Mouse (Mus musculus) v-Abl transformed pro-B cells (cell line): ENCODE measurements around the gene Telo2.

ENCODE experiments used
- in situ Hi-C, 2 experiments: fragments of 400-800 bp; cut with MboI; formaldehyde crosslinking; loops; one replicate each; pipeline ENCODE4 v1.15.1; 2025; ENCODE audit not compliant: unreplicated experiment in 2 of 2

Gene Telo2

DNA sequence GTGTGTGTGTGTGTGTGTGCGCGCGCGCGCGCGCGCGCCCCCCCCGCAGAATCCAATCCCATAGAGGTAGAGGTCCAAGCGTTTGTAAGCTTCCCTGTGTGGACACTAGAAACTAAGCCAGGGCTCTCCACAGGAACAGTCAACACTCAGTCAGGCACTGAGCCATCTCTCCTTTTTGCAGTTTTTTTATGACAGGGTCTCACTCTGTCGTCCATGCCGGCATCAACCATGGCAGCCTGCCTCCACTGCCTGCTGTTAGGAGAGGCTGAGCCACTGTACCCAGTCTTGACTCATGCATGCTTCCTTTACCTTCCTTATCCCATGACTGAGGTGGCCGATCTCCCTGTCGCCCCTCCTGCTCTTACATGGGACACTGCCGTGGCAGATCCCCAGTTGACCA, 8.0 kb downstream of the Telo2 start:
- in situ Hi-C loops, result no loop called here

DNA sequence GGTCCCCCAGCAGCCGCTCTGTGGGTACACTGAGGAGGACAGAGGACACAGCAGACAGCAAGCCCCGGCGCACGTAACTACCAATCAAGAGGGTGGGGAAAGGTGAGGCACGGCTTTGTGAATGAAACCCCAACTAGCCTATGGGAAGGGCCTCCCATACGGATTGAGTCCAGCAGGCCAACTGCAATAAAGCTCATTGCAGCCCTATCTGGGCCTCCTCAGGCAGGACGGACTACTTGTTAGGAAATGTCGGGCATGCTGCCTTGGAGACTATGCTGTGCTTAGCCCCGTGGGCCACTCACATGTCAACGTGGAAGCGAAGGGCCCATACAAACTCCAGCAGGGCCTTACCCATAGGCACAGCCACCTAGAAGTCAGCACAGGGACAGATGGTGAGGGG, 14.4 kb downstream of the Telo2 start:
- in situ Hi-C loops, result no loop called here

DNA sequence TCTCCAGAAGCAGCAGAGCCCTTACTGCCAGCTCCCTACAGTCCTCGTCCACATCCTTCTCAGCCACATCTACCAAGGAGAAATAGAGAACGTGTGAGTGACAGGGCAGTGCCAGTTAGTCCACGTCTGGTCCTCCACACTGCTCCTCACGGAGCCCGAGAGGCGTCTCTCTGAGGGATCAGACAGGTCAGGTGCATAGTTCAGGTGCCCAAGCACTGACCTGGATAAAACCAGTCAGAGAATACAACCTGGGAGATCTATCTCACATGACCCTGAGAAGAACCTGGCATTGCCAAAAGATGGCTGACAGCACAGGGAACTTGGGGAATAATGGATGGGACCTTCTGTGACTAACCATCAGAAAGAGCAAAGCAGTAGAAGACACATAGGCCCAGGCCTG, 15.7 kb downstream of the Telo2 start:
- in situ Hi-C loops, result no loop called here

DNA sequence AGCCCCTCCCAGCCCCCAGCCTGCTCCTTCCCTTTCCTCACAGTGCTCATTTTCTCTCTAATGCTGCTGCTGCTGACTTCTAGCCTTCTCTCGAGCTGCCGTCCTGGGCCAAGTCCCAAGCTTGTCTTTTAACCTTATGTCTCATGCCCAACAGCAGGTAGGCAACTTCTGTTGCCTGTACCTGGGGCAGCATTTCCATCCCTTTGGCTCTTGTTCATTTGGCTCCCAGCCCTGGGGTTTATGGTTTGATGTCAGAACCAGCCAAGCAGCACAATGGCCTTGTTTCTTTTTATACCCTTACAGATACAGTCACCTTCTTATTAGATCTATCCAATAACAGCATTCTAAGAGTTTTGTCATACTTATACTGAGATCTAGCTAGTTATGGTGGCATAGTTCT, 19.5 kb downstream of the Telo2 start:
- in situ Hi-C loops, result no loop called here

DNA sequence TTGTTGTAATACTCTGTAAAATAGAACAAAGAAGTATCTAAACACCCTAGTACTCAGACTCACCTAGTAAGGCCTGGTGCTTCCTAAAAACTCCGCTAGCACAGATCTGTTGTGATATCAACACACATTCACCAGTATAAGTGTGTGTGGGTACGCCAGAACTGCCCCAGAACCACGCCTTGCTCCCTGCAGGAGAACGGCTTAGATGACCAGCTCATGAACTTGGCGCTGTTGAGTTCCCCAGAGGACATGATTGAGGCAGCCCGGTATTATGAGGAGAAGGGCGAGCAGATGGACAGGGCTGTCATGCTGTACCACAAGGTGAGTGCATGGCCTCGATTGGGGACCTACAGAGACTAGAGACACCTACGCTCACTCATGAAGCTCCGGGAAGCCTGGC, 25.3 kb downstream of the Telo2 start:
- in situ Hi-C loops, result no loop called here

DNA sequence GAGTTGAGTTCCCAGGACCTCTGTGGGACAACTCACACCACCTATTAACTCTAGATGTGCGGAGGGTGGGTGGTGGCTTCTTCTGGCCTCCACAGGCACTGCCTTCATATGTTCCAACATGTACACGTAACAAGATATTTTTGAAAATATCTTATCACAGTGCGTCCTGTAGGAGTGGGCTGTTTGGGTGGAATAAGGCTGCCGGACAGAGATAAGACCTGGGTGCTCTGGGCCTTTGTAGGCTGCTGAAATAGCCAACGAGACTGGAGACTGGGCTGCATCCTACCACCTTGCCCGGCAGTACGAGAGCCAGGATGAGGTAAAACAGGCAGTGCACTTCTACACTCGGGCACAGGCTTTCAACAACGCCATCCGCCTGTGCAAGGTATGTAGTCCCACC, 26.6 kb downstream of the Telo2 start:
- in situ Hi-C loops, result no loop called here

DNA sequence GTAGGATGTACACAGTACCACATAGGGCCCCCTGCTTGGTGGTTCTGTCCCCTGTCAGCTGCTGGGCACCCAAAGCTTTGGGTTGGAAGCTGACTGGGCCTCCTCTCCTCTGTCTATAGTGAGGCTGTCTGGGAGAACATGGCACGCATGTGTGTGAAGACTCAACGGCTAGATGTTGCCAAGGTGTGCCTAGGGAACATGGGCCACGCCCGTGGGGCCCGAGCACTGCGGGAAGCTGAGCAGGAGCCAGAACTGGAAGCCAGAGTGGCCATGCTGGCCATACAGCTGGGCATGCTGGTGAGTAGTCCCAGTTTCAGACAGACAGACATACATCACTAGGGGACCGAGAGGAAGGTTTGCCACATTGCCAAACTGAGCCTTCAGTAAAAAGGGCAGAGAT, 29.0 kb downstream of the Telo2 start:
- in situ Hi-C loops, result no loop called here

DNA sequence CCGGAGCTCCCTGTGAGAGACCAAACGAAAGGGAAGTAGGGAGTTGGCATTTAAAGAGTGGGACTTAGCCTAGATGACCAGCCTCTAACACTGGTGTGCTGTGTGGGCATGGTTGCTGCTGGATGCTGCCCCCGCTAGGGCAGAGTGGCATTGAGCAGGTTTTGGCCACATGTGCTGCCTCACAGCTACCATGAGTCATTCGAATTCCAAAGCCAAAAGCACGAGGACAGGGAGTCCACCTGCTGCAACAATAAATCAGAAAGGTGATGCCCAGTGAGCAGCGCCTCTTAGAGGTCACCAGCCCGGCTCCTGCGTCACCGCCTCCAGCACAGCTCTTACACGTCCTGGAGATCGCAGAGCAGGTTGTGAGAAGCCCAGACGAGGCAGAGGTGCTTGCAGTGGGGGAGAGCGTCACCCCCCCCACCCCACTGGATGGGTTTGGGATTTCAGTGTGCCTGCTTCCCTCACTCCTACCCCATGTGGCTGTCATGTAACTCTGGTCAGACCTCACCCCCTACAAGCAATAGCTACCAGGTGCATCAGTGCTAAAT, 30.9 kb downstream of the Telo2 start:
- in situ Hi-C loops, result no loop called here

DNA sequence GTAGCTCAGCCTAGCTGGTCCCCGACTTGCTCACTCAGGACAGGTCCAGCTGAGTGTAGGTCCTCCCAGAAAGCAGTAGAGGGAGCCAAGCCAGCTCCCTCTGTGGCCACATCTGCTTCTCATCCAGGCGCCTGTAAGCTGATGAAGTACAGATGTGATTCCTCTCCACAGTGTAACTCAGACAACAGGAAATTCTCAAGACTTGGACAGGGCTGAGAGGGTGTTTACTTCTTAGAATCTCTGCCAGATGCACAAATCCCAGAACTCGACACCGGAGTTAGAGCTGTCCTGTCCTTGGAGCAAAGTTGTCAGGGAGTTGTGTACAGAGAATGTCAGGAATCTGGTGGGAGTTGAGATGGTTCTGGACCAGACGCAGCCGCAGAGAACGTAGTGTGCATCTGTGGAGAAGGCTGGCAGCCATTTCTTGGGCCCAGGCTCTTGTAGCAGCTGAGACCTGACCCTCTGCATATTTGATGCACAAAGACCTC, 32.3 kb downstream of the Telo2 start, which contains the start of gene Tmem204:
Gene Tmem204 (minus strand): TSS at position 148 of the 488 bp plus-strand sequence.
- in situ Hi-C loops, result no loop called here

DNA sequence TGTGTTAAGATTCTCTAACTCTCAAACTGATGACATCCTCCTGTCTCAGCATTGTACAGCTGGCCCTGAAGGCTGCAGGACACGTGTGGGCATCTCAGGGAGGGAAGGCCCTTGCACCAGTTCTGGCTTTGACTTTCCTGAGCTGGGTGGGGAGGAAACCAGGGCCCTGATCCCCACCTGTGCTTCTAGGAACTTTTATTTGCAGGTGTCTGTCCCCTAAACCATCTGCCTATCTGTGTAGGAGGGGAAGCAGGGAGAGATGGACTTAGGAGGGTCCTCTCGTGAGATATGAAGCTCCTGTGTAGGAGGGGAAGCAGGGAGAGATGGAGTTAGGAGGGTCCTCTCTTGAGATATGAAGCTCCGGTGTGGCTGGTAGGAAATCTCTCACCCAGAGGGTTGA, 32.9 kb downstream of the Telo2 start:
- in situ Hi-C loops, result no loop called here

DNA sequence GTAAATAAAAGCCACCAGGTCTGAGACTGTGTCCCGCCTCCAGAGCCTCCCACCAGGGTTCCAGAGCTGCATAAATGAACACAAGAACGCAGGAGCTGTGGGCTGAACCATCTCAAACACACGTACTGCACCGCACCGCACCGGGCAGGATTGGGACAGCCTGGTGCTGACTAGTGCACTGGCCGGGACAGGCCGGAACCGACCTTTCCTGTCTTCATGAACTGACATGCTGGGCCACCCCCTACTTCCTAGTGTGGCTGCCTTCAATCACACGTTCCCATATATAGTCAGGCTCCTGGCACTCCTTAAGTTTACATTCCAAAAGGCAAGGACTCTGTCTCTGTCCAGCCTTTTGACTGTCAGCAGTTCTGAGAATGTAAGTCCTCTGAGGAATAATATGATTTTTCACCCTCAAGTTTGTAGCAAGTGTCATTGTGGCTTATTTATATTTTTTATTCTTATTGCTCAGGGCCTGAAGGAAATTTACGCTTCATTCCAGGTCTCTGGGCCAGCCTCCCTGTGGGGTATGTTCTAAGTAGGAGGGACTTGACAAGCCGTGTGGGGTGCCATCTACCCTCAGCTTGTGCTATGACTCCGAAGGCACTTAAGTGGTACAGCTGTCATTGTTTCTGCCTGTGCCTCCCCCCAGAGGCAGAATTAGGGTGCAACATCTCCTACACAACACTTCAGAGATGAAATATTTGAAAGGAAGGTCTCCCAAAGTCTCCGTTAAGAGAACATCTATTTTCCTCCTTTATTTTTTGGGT, 33.5 kb downstream of the Telo2 start:
- in situ Hi-C loops, result no loop called here

DNA sequence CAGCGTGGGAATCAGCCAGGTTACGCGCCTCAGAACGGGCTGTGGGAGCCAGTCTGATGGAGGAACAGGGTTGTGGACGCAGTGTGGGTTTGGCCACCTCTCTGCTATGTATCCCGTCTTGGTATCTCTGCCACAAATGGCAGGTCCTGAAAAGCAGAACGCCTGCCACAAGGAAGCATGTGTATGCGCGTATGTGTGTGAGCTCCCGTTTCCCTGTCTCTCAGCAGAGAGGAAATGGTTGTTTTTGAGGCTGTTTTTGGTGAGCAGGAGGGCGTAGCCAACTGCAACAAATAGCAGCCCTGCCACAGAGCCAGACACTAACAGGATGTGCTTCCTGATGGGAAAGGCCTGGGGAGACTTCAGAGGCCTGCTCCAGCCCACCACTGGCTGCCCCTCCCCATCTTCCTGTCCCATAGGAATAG, 34.8 kb downstream of the Telo2 start:
- in situ Hi-C loops, result no loop called here

DNA sequence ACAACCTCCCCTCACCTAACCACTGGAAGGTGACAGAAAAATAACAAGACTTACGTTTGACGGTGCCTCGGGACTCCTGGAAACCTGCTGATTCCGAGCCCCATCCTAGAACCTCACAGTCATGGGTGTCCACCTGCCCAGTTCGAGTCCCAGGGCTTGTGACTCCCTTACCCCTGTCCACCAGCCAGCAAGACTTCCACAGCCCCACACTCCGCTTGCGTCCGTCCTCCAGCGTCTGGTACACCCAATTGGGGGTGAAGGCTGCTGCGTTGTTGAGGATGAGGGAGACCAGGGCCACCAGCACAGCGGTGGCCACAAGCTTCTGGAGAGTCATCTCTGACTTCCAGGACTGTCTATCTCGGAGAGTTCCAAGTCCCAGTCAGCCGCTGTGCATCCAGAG, 35.6 kb downstream of the Telo2 start:
- in situ Hi-C loops, result no loop called here

DNA sequence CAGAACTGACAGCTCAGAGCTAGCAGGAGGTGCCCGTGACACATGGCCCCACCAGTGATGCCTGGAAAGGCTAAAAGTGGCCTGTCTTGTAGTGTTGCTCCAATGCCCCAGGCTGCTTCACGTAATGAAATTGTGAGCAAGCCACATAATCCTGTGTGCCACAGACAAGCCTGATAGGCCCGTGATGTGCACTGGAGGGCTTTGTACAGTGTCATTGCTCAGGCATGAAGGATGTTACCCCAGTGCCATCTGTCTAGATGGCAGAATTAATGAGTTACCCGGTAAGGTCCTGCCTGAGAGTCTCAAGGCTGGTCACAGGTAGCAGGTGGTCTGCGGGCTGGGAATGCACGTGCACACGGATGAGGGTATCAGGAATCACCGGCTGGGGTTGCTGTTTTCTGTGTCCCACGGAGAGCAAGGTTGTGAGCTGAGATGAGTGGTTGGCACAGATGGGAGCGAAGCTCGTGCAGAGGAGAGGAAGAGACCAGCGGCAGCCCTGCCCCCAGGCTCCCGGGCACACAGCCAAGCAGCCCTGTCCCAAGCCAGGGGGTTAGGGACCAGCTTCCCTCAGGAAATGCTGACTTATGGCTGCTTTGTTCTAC, 37.9 kb downstream of the Telo2 start:
- in situ Hi-C loops, result no loop called here

DNA sequence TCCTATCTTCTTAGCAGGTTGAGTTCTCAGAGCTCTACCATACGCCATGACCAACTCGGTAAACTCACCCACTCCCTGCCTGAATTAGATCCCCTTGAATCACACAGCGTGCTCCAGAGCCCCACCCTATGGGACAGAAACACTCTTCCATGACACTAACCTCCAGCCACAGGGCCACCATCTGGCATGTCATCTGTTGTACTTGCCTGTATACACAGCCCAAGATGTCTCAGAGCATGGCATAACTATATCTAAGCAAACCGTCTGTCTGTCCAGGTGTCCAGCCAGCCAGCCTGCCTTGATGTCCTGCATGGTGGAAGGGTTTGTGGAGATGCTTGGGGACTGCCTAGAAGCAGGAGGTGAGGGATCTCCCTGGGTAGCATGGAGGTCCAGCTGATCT, 38.9 kb downstream of the Telo2 start:
- in situ Hi-C loops, result no loop called here

DNA sequence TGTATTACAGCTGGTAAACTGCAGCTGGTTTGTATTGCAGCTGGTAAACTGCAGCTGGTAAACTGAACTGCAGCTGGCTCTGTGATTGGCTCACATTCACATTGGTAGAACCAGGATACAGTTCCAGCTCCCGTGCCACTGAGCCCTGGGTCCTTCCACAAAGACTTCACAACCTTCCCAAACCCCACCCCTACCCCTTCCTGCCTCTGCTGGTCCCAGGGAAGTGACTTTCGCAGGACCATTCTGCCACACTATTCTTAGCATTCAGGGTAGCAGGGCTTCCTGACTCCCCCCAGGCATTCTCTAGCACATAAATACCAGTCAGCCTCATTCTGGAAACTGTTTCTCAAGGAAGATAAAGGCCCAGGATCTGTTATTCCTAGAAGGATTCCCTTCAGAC, 47.1 kb downstream of the Telo2 start:
- in situ Hi-C loops, result no loop called here

DNA sequence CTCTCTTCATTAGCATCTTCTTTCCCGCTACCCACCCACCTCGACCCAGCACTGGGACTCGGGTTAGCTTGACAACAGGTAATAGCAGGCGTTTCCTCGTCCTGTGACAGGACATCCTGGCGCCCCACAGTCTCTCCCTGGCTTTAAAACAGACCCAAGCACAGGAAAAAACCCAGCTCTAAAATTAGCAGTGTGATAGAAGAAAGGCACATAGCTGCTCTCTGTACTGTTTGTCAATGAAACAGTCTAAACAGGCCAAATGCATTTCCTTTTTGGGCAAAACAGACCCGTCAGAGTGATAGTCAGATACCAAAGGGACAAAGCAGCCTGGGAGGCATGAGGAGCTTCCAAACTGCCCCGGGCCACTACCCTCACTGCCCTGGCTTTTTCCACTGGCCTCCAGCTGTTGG, 48.3 kb downstream of the Telo2 start:
- in situ Hi-C loops, result no loop called here

DNA sequence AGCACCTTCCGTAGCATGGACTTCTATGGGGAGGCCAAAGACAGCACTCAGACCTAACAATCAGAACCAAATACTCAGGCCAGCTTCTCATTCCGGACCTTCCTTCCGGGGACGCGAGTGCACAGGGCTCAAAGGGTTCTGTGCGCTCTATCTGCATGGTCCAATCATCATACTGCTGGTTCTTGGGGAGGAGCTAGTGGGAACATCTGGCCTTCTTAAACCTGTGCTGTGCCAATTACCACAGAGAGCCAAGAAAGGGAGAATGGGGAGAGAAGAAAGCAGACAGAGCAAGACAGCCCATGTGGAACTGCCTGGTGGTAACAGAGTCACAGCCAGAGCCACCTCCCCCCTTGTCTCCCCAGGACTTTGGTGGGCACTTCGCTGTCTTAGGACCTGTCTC, 49.2 kb downstream of the Telo2 start:
- in situ Hi-C loops, result no loop called here

DNA sequence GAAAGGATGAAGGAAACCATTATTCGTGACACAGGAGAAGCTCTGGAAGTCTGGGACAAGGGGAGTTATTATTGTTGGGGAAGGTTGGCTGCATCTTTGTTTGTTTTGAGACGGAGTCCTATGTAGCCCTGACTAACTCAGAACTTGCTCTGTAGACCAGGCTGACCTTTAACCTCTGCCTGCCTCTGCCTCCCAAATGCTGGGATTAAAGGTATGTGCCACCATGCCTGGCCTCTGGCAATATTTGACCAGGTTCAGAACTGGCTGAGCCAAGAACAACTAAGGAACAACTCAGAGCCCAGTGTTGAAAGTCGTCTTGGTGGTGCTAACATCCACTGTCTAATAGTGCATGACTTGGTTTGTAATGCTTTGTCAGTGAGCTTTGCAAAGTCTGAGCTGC, 50.6 kb downstream of the Telo2 start:
- in situ Hi-C loops, result no loop called here

DNA sequence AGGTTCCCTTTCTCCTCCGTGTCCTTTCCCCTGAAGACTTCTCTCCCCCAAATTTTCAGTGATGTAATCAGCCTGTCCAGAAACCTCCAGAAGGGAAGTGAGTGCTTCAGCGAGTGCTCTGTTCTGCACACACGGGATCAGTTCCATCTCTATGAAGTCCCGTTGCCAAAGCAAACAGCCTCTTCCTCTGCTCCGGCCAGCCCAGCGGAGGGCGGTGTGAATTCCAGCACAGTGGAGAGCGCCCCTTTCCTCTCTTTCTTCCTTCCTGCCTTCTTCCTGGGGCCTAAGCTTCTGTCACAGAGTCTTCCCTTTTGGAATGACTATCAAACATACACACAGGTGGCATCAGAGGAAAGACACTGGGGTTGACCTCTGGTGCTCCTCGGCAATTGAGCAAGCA, 51.4 kb downstream of the Telo2 start:
- in situ Hi-C loops, result no loop called here

DNA sequence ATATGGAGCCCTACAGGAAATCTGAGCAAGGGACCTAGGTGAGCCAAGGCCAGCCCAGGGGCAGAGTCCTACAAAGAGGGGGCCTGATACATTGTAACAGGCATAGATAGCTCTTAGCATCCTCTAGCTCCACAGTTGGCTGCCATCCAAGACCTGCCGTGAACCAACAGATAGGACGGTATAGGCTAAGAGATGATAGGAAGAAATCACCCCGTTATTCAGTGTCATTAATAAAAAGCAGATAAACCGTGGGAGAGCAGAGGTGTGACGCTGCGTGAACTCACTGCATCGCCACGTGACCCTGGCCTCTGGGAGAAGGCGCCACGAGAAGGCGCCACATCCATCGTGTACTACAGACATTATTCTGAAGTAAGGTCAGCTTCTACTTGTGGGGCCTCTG, 51.9 kb downstream of the Telo2 start:
- in situ Hi-C loops, result no loop called here

DNA sequence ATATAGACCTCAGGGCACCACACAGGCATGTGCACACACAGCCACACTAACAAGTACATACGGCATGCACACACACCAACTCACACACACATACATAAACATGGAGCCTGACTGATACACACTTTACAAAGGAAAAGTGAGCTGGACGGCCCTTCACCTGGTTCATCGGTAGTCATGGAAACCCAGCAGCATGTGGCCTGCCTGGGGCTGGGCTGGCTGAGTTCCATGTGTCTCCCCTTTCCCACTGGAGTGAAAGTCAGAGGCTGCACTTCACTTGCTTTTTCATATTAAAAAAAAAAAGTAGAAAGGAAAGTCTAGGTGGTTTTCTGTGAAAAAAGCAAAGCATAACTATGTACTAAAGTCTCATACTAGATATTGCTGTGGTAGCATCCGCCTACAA, 52.5 kb downstream of the Telo2 start:
- in situ Hi-C loops, result no loop called here
